Mouse (Mus musculus): ENCODE measurements around the gene Apoc3.

Gene Apoc3

GRCm38 (mm10) chr9:46235596-46235648, at the start of gene Apoc3:
Apoc3 (minus strand) TSS chr9:46235636.
- DNase-seq (ENCODE audit: low spot score in 2 of 2) = no peak

- DNase-seq (ENCODE audit: low spot score in 2 of 2) = peak; percentile 96 to 98
Observed at GRCm38 (mm10) chr9:46282631-46283436, 47.4 kb upstream of the Apoc3 start, which contains the start of gene Bud13. Bud13 (plus strand) TSS chr9:46283008.

- no peak for DNase-seq (ENCODE audit: low spot score in 2 of 2)
Observed at GRCm38 (mm10) chr9:46274494-46274893, 39.1 kb upstream of the Apoc3 start.

DNA sequence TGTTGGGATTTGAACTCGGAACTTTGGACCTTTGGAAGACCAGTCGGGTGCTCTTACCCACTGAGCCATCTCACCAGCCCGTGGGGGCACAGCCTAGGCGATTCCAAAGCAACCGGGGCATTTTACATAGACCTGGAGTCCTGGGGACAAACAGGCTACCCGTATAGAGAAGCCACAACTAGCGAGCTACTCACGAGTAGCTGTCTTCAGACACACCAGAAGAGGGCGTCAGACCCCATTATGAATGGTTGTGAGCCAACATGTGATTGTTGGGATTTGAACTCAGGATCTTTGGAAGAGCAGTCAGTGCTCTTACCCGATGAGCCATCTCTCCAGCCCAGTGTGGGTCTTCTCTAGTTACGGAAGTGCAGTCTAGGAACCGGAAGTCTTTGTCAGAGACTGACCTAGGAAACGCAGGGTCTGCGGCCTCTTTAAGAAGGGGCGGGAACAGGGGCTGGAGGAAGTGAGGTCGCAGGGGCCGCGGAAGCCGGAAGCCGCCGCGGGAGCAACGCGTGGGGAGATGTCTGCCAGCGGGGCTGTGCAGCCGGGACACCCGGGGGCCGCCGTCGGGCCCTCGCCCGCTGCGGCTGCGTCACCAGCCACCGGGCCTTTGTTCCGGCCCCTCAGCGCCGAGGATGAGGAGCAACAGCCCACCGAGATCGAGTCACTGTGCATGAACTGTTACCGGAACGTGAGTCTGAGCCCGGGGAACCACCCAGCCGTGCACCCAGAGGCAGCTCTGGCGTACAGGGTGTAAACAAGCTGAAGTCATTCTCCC, 37.4 kb upstream of the Apoc3 start, which contains the start of gene Zpr1:
Gene Zpr1, plus strand, starts transcription at position 388 of the 778 bp plus-strand sequence.
- peak; percentile 68 to 81 for DNase-seq (ENCODE audit: low spot score in 2 of 2)

- DNase-seq (ENCODE audit: low spot score in 2 of 2) = no peak
Observed at GRCm38 (mm10) chr9:46272070-46272469, 36.6 kb upstream of the Apoc3 start.

- DNase-seq (ENCODE audit: low spot score in 2 of 2) = no peak
Observed at GRCm38 (mm10) chr9:46270782-46271181, 35.3 kb upstream of the Apoc3 start.

DNA sequence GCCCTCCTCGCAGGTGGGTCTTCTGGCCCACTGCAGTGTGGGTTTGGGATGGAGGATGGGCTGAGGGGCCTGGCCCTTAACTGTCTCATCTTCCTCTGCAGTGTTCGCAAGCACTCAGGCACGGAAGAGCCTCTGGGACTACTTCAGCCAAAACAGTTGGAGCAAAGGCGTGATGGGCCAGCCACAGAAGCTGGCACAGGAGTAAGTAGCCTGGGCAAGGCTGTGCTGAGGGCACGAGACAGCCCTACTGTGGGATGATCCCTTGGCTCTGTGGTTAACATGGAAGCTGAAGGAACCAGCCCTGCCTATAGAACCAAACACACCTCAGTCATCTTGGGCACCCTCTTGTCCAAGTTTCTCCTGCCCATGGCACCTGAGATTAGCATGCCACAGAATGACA, 33.7 kb upstream of the Apoc3 start:
- no peak for DNase-seq (ENCODE audit: low spot score in 2 of 2)

- no peak for DNase-seq (ENCODE audit: low spot score in 2 of 2)
Observed at GRCm38 (mm10) chr9:46268343-46268873, 33.0 kb upstream of the Apoc3 start, which contains the start of gene Apoa5. Apoa5 (plus strand) TSS chr9:46268633.

- no peak for DNase-seq (ENCODE audit: low spot score in 2 of 2)
Observed at GRCm38 (mm10) chr9:46261131-46261530, 25.7 kb upstream of the Apoc3 start.

DNA sequence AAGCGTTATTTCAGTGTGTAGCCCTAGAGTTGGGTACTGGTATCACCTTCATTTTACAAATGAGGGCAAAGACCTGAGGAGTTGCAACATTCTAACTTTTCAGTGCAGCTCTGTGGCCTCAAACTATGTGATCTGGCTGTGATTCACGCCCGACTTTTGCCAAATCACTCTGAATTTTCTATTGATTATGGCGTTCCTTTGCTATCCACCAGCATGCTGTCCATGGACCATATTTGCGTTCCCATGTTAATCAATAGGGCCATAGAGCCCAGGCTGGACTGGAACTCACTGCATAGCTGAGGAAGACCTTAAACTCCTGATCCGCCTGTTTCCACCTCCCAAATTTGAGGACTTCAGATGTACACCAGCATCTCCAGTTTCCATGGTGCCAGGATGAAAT, 23.7 kb upstream of the Apoc3 start:
- no peak for DNase-seq (ENCODE audit: low spot score in 2 of 2)

DNA sequence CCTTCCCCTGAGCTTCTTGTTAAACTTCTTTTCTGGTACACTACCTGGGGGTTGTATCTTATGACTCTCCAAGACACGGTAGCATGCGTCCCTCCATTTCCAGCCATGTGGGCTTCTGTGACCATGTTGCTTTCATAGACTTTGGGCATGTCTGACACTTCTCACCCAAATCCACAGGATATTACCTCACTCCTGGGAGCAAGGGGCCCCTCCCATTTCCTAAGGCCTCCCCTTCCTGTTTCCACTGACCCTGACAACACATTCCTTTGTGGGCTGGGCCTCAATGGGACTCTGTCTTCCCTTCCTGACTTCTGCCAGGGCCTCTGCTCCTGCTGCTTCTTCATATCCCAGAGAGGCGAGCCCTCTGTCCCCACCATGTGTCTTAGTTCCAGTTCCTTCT, 22.1 kb upstream of the Apoc3 start:
- DNase-seq (ENCODE audit: low spot score in 2 of 2) = no peak

DNA sequence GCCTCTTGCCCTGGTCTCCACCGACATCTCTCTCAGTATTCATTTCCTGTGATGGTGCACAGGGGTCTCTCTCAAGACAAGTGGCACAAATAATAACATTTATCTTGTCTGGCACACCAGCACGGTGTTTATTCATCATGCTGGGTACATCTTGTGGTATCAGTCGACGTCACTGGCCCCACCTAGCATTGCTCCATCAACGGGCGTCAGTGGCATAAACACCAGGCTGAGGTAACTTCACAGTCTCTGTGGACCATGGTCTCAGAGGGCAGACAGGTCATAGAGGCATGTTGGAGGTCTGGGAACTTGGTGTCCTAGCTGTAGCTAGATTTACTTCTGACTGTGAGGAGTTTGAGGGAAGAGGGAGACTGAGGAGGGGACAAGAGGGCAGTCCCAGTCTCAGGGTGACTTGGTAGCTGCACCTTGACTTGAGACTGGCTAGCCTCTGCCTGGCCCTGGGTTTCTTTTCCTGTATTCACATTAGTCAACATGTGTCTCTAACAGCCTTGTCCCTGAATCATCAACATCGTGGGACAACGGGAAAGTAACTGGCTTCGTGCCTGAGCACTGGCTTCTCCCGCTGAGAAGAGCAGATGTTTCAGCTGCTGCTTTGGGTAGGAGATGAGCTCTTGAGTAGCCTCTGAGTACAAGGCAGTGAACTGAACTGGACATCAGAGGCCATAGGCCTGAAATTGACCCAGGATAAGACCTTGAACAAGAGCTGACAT, 21.4 kb upstream of the Apoc3 start:
- DNase-seq (ENCODE audit: low spot score in 2 of 2) = no peak

DNA sequence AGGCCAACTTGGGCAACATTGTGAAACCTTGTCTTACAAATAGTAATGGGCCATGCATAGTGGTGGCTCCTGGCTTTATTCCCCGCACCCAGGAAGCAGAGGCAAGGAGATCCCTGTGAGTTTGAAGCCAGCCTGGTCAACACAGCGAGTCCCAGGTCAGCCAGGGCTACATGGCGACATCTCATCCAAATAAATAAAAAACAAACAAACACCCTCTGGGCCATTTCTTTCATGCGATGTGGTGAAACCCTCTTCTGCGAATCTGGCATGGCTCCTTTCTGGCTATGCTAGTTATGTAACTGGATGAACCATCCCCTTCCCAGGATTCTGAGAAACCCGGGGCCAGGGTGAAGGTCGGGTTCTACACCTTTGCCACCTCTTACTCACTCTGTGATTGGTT, 20.7 kb upstream of the Apoc3 start:
- DNase-seq (ENCODE audit: low spot score in 2 of 2) = no peak

GRCm38 (mm10) chr9:46246752-46247324, 11.4 kb upstream of the Apoc3 start:
- peak in 1 of 2 experiments; percentile 24 for DNase-seq (ENCODE audit: low spot score in 2 of 2)

GRCm38 (mm10) chr9:46243584-46243983, 8.1 kb upstream of the Apoc3 start:
- no peak for DNase-seq (ENCODE audit: low spot score in 2 of 2)

DNA sequence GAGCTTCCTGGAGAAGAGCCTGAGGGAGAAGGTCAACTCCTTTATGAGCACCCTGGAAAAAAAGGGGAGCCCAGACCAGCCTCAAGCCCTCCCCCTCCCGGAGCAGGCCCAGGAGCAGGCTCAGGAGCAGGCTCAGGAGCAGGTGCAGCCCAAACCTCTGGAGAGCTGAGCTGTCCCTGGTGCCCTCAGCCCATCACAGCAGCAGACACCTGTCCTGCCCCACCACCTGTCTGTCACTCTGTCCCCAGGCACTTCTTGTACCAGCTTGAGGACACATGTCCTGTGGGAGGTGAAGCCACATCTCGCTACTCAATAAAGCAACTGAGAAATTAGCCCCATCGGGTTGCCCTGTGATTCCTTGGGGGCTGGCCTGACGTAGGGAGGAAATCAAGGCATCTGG, 7.7 kb upstream of the Apoc3 start:
- no peak for DNase-seq (ENCODE audit: low spot score in 2 of 2)

DNA sequence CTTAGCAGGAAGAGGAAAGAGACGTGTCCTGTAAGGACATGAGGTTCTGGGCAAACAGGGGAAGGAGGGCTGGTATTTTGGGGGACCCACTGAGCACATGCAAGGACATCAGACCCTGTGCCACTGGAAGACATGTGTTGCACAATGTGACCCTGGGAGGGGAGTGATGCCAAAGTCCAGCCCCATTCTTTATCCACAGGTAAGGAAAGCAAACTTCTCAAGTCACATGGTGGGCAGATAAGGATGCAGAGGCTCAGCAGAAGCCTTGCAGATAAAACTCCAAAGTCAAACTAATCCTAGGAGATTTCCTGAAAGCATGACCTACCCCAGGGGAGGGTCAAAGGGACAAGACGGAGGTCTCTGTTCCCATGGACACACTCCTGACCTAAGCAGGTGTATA, 6.4 kb upstream of the Apoc3 start:
- no peak for DNase-seq (ENCODE audit: low spot score in 2 of 2)

- no peak for DNase-seq (ENCODE audit: low spot score in 2 of 2)
Observed at GRCm38 (mm10) chr9:46240526-46241153, 5.2 kb upstream of the Apoc3 start, which contains the start of gene Apoa4. Apoa4 (plus strand) TSS chr9:46240696.

GRCm38 (mm10) chr9:46238850-46239249, 3.4 kb upstream of the Apoc3 start:
- no peak for DNase-seq (ENCODE audit: low spot score in 2 of 2)

- no peak for DNase-seq (ENCODE audit: low spot score in 2 of 2)
Observed at GRCm38 (mm10) chr9:46235649-46236048, 213 bp upstream of the Apoc3 start.

DNA sequence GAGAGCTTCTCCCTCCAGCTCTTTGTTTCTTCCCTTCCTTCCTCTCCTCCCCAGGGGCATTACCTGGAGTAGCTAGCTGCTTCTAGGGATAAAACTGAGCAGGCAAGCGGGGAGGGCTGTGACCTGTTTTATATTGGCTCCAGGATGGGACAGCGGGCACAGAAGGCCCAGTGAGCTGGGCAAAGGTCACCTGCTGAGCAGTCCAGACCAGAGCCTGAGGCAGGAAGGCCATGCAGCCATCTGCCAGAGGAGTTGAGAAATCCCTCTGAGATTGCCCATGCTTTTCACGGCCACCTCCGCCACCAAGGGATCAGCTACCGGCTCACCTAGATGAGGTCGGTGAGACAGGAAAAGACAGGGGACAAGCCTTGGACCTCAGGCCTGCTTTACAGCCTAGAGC, 240 bp downstream of the Apoc3 start:
- DNase-seq (ENCODE audit: low spot score in 2 of 2) = no peak

Data from spleen, postnatal 14 days (tissue).